Mouse (Mus musculus) C2C12 (cell line): ENCODE data around the gene Pdzrn4. TPM values are rescaled to one million over a fixed set of nuclear protein-coding genes. Genes with fewer than 3 reads are reported as not detected.

Experiments used
- H3K27me3 ChIP-seq: one replicate; pipeline ENCODE4 v1.6.1; 2011; ENCODE audit not compliant: control insufficient read depth, insufficient read depth, insufficient read length
- H3K36me3 ChIP-seq: one replicate; pipeline ENCODE4 v1.6.1; 2011; ENCODE audit not compliant: control insufficient read depth, insufficient read depth
- H3K4me3 ChIP-seq: one replicate; pipeline ENCODE4 v1.5.1; 2011; ENCODE audit warnings: mild to moderate bottlenecking, control low read depth; ENCODE audit not compliant: poor library complexity, insufficient read depth, severe bottlenecking
- H3K79me2 ChIP-seq: one replicate; pipeline ENCODE4 v1.6.1; 2011; ENCODE audit not compliant: control insufficient read depth, insufficient read depth
- H3K79me3 ChIP-seq: one replicate; pipeline ENCODE4 v1.6.1; 2011; ENCODE audit warnings: low read depth, control low read depth
- H3ac ChIP-seq: one replicate; pipeline ENCODE3; 2011; ENCODE audit warnings: low read depth; ENCODE audit not compliant: control insufficient read depth, insufficient read length
- USF1 ChIP-seq: IDR thresholded peaks from one replicate; pipeline ENCODE4 v1.6.1; 2011; ENCODE audit warnings: low read depth, mild to moderate bottlenecking, control low read depth, moderate library complexity
- polyA plus RNA-seq: library from polyadenylated mRNA; unstranded; fragments of >200 nt; fragmentation: generic; extraction: Trizol; gene quantifications from one replicate; pipeline ENCODE4 v1.2.1, GENCODE M21; 2012; ENCODE audit warnings: missing spikeins

Pdzrn4 gene
- polyA plus RNA-seq, 1 experiment, result 0.01 TPM

DNA sequence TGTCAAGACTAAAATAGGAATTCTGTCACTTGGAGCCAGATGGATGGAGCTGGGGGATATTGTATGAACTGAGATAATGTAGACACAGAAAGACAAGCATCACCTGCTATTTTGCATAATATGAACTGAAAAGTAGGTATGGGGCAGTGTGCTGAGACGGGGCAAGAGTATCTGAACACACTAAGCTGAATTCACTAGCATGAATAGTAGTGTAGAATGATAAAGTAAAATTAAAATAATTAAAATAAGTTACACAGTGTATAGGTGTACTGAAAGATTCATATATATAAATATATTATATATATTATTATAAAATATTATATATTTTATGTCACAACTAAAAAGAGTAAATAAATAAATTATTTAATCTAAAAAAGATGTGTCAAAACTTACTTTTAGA is 409.7 kb downstream of the Pdzrn4 start:
- H3ac ChIP-seq, result no peak overlapping the region
- no peaks in the 10 kb centered on the region for H3K79me3 ChIP-seq
- TF ChIP-seq USF1, result no peak
- H3K79me2 ChIP-seq, result no peaks in the 10 kb centered on the region
- no peaks in the 10 kb centered on the region for H3K27me3 ChIP-seq
- H3K4me3 ChIP-seq, result no peak overlapping the region
- no peaks in the 10 kb centered on the region for H3K36me3 ChIP-seq
